Mouse (Mus musculus) T-helper 1 cell (primary cell): ENCODE results near the gene 2210407C18Rik.

Experiments
- in situ Hi-C: fragments of 300-600 bp; cut with MboI, MseI; formaldehyde crosslinking; loops from one replicate; pipeline ENCODE4 v1.15.1; 2025; ENCODE audit warnings: high pct_unique_total_duplicates

2210407C18Rik gene

DNA sequence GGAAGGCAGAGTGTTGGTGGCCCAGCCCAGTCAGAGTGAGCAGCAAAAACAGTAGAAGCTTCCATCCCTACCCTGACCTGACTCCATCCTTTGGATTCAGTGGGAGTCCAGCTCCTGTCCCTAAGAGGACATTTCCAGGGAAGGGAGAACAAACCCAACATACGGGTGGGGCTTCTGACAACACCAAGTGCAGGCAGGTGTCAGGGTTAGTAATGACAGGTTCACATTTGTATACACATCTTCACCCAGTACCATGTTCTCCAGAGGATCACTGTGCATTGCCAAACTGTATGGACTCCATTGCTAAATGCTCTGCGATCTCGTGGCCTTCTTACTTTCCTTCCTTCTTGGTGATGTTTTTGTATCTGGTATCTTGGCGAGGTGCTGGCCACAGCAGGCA, at the start of gene 2210407C18Rik:
2210407C18Rik (minus strand) TSS at position 101 of the 400 bp plus-strand sequence.
- in situ Hi-C loops: no loop called here

- in situ Hi-C loops: no loop called here
Measured at GRCm38 (mm10) chr11:58658596-58658995, 42.7 kb upstream of the 2210407C18Rik start, which contains the start of gene Olfr322. Gene Olfr322, plus strand, starts transcription at chr11:58658782.

DNA sequence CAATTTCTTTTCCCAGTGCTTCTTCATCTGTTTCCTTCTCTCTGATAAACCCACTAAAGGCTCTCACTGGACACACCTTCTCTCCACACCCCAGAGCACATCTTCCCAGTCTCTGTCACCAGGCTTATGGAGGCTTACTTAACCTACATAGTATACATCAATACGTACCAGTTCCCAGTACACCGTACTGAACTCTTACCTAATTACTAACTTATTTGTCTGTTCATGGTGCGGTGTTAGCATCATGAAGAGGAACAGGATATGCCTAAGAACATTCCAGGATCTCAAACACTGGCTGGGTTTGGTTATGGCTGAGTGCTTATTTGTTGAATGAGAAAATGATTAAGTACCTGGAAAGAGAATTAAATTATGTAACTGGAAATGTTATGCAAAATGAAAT, 39.3 kb upstream of the 2210407C18Rik start:
- in situ Hi-C loops: no loop called here

GRCm38 (mm10) chr11:58643350-58643749, 27.5 kb upstream of the 2210407C18Rik start:
- in situ Hi-C loops: no loop called here

DNA sequence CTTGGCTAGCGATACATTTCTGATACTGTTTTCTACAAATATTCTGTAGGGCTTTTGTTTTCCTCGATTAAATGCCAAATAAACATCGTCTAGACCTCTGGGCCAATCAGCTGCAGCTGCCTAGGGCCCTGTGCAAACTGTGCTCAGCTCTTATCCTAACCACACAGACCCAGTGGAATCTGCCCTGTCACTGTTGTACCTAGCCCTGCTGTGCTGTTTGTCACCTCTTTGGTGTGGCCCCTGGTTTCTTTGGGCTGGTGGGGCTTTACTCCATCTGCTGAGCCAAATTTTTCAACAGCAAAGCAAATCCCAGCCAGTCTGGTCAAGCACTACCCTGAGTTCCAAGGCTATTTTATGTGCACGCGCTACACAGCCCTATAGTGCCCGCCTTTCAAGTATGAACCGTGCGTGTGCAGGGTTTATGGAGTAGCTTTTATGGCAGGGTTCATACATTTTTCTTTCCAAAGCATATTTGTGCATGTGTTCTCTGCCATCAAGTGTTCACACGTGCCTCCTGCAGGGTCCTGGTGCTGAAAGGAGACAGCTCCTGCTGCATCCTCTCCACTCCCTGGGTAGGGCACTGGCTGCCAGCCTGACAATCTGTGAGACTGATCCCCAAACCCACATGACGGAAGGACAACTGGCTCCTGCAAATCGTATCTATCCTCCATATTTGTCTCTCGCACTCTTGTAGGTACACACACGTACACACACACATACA, 25.9 kb upstream of the 2210407C18Rik start:
- in situ Hi-C loops: no loop called here

GRCm38 (mm10) chr11:58641057-58641456, 25.2 kb upstream of the 2210407C18Rik start:
- in situ Hi-C loops: no loop called here

GRCm38 (mm10) chr11:58640272-58640867, 24.5 kb upstream of the 2210407C18Rik start, which contains the start of gene Trim58:
Gene Trim58, plus strand, starts transcription at chr11:58640465.
- in situ Hi-C loops: no loop called here

- in situ Hi-C loops: loop anchor here (10.0 kb wide), 1 partner anchor 233 kb away; no protein-coding TSS in a partner anchor
Measured at GRCm38 (mm10) chr11:58638176-58638701, 22.4 kb upstream of the 2210407C18Rik start.

- in situ Hi-C loops: loop anchor here (10.0 kb wide), 1 partner anchor 232 kb away; no protein-coding TSS in a partner anchor
Measured at GRCm38 (mm10) chr11:58636376-58636977, 20.6 kb upstream of the 2210407C18Rik start.

DNA sequence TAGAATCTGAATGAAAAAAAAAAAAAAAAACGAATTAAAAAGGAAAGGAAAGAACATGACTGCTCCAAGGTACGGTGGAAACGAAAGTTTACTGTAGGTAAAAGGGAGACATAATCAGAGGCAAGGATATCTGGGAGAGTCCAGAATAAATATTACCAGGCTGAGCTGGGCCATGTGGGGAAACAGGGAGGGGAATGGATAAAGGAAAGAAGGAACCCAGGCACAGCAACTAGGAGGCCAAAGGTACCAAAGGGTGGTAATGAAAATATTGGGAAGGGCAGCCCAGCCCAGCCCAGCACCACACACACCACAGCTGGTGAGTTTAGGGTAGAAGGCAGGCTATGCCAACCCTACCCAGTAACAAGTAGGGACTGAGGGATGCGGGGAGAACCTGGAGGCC, 19.0 kb upstream of the 2210407C18Rik start:
- in situ Hi-C loops: loop anchor here (10.0 kb wide), 1 partner anchor 230 kb away; no protein-coding TSS in a partner anchor

DNA sequence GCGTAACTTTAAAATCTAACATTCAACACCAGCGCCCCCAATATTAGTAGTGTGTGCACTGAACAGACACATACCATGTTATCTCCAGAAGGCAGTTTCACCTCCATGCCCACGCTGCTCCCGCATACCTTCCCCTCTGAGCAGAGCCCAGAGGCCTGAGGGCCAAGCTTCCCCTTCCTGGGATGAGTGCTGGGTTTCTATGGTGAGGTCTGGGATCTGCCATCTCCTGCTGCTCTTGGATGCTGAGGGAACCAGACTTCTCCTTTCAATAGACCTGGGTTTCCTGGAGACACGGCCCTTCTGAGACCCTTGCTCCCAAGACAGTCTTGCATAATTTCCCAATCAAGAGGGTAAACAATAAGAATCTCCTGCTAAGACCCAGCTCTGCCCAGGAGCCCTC, 14.5 kb upstream of the 2210407C18Rik start, which contains the start of gene Olfr323:
Olfr323 (minus strand) TSS at position 101 of the 400 bp plus-strand sequence.
- in situ Hi-C loops: loop anchor here (10.0 kb wide), 1 partner anchor 226 kb away; no protein-coding TSS in a partner anchor

DNA sequence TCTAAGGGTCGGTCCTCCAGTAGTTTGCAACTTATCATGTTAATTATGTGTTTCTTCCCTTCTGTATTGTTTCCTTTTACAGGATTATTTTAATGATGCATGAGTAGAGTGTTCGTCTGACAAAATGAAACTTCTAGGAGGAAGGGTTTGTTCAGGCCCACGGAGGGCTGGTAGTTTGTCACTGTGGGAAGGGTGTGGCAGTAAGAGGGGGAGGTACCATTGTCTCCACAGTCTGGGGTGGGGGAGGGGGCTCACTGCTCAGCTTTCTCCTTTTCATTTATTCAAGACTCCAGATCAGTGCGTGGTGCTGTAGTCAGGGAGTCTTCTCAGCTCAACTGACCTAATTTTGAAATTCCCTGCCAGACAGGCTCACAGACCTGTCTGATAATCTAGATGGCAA, 10.3 kb upstream of the 2210407C18Rik start:
- in situ Hi-C loops: no loop called here

DNA sequence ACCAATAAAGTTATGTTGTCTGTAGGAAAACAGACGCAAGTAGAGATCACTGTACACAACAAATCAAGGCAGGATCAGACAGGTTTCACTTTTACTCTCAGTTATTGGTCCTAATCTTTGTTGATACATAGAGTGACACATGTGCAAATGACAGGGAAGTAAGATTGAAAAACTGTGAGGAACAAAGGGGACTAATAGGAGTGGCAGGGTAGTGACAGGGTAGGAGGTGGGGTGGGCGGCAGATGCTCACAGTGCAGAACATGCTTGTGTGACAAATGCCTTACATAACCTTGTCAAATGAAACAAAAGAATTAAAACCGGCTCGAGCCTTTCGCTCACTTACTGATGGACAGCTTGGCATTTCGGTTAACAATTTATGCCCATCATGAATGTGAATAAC, 2.9 kb upstream of the 2210407C18Rik start:
- in situ Hi-C loops: no loop called here

GRCm38 (mm10) chr11:58618369-58618768, 2.5 kb upstream of the 2210407C18Rik start:
- in situ Hi-C loops: no loop called here

DNA sequence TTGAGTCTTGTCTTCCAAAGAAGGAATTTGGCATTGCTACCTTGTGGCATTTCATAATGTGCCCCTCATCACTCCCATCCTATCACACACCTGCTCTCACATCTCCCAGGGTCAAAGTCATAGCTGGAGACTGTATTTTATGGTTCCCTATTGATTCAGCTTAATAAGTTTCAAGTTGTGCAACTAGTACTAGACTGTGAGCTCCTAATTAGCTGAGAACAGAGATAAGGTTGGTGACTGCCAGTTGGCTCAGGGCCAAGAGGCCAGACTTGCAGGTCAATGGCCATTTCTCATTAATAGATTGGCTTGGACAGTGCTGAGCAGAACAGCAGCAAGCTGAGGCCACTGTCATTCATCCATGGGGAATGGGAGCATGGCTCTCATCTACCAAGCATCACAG, 1.3 kb downstream of the 2210407C18Rik start:
- in situ Hi-C loops: loop anchor here (5.0 kb wide), 1 partner anchor 98 kb away; no protein-coding TSS in a partner anchor

DNA sequence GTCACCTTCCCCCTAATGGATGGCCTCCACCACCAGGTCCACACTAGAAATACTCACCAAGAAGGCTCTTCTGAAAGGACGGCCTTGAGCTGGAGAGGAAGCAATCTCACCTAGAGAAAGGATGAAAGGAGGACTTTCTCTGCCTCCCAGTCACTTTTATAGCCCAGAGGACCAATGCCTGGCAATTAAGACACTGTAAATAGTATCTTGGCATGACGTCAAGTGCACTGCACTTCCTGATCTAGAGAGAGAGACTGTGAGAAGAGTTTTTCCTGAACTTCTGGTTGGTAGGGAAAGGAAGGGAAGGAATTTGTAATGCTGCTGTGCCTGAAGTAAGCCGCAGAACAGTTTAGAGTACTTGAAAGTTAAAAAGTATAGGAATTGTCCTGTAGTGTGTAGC, 2.5 kb downstream of the 2210407C18Rik start:
- in situ Hi-C loops: loop anchor here (5.0 kb wide), 1 partner anchor 99 kb away; no protein-coding TSS in a partner anchor

DNA sequence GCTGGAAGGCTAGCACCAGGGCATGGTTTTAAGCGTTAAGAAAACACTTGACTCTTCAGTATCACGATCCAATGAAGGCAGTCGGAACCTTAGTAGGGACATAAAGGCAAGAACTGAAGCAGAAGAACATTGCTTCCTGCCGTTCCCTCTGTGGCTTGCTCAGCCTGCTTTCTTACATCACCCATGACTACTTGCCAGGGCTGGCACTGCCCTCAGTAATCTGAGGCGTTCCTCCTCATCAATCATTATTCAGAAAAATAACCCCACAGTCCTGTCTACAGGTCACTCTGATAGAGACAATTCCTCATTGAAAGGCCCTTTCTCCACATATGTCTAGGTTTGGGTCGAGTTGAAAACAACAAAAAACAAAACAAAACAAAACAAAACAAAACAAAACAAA, 8.8 kb downstream of the 2210407C18Rik start:
- in situ Hi-C loops: no loop called here

- in situ Hi-C loops: no loop called here
Measured at GRCm38 (mm10) chr11:58606177-58606919, 9.5 kb downstream of the 2210407C18Rik start.

GRCm38 (mm10) chr11:58605228-58605627, 10.6 kb downstream of the 2210407C18Rik start:
- in situ Hi-C loops: no loop called here

- in situ Hi-C loops: no loop called here
Measured at GRCm38 (mm10) chr11:58604688-58605087, 11.2 kb downstream of the 2210407C18Rik start.
